Mouse (Mus musculus): ENCODE data around the gene Gm33543.

Gm33543 gene

GRCm38 (mm10) chr10:95836530-95837264 lies 6.0 kb downstream of the Gm33543 start:
- no peak for DNase-seq (ENCODE audit: low spot score)

GRCm38 (mm10) chr10:95830891-95831290 lies 11.8 kb downstream of the Gm33543 start:
- no peak for DNase-seq (ENCODE audit: low spot score)

- no peak for DNase-seq (ENCODE audit: low spot score)
These were observed 13.3 kb downstream of the Gm33543 start for GRCm38 (mm10) chr10:95829471-95829870.

GRCm38 (mm10) chr10:95828374-95828773 lies 14.4 kb downstream of the Gm33543 start:
- no peak for DNase-seq (ENCODE audit: low spot score)

- no peak for DNase-seq (ENCODE audit: low spot score)
These were observed 17.1 kb downstream of the Gm33543 start for GRCm38 (mm10) chr10:95825651-95826050.

GRCm38 (mm10) chr10:95818506-95818905 lies 24.2 kb downstream of the Gm33543 start:
- no peak for DNase-seq (ENCODE audit: low spot score)

GRCm38 (mm10) chr10:95817419-95818161 lies 25.1 kb downstream of the Gm33543 start:
- DNase-seq (ENCODE audit: low spot score) = no peak

GRCm38 (mm10) chr10:95814351-95814750 lies 28.4 kb downstream of the Gm33543 start:
- DNase-seq (ENCODE audit: low spot score) = no peak

- no peak for DNase-seq (ENCODE audit: low spot score)
These were observed 30.9 kb downstream of the Gm33543 start for GRCm38 (mm10) chr10:95811869-95812268.

GRCm38 (mm10) chr10:95801443-95801811 lies 41.3 kb downstream of the Gm33543 start:
- no peak for DNase-seq (ENCODE audit: low spot score)

GRCm38 (mm10) chr10:95800693-95801442 lies 41.9 kb downstream of the Gm33543 start:
- DNase-seq (ENCODE audit: low spot score) = no peak

- DNase-seq (ENCODE audit: low spot score) = no peak
These were observed 44.9 kb downstream of the Gm33543 start for GRCm38 (mm10) chr10:95797645-95798395.

GRCm38 (mm10) chr10:95795500-95795899 lies 47.2 kb downstream of the Gm33543 start:
- DNase-seq (ENCODE audit: low spot score) = no peak

GRCm38 (mm10) chr10:95794706-95795105 lies 48.0 kb downstream of the Gm33543 start:
- DNase-seq (ENCODE audit: low spot score) = no peak

- DNase-seq (ENCODE audit: low spot score) = no peak
These were observed 51.3 kb downstream of the Gm33543 start for GRCm38 (mm10) chr10:95791427-95791804.

- DNase-seq (ENCODE audit: low spot score) = no peak
These were observed 51.8 kb downstream of the Gm33543 start for GRCm38 (mm10) chr10:95790771-95791426.

- DNase-seq (ENCODE audit: low spot score) = no peak
These were observed 55.6 kb downstream of the Gm33543 start for GRCm38 (mm10) chr10:95787176-95787575.

- no peak for DNase-seq (ENCODE audit: low spot score)
These were observed 57.9 kb downstream of the Gm33543 start for GRCm38 (mm10) chr10:95784837-95785236.

- DNase-seq (ENCODE audit: low spot score) = no peak
These were observed 61.7 kb downstream of the Gm33543 start for GRCm38 (mm10) chr10:95780881-95781600.

GRCm38 (mm10) chr10:95779801-95780385 lies 62.8 kb downstream of the Gm33543 start:
- no peak for DNase-seq (ENCODE audit: low spot score)
